Mouse (Mus musculus) telencephalon, adult 2 months (tissue): ENCODE measurements around the gene Asb8.

Experiments used
- DNase-seq: peaks from one replicate; pipeline ENCODE4 v3.0.0-alpha.2; 2011; ENCODE audit warnings: low read depth, low spot score

Asb8 gene

DNA sequence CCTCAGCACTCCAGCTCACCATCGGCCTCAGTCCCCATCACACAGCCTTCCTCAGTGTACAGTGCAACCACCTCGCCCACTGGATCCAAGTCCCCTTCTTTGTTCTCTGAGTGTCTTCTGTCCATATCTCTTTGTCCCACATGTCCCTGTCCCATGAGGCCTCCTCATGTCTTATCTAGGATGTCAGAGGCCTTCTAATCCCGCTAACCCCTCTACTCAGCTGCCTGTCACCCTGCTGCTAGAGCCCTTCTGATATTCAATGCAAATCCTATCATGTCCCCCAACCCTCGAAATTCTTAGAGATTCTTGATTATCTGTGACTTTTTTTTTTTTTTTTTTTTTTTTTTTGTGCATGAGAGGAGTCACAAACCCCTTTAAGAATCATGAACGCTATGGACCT, 49.1 kb downstream of the Asb8 start:
- DNase-seq = no peak

DNA sequence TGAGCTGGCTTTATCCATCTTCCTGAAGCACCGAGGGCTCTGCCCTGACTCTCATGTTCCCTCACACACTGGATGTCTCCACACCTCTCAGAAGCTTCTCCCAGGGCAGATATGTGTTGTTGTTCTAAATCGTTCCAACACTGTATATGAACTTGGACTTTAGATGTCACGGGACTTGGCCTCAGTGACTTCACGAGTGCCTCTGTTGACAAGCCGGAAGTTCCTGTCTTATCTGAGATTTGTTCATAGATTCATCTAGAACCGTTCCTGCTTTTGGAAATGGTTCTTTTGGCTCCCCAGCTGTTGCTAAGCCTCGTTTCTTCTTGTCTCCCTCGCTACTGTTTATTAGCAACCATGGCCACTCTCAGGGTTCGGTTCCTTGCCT, 49.7 kb downstream of the Asb8 start:
- no peak for DNase-seq

DNA sequence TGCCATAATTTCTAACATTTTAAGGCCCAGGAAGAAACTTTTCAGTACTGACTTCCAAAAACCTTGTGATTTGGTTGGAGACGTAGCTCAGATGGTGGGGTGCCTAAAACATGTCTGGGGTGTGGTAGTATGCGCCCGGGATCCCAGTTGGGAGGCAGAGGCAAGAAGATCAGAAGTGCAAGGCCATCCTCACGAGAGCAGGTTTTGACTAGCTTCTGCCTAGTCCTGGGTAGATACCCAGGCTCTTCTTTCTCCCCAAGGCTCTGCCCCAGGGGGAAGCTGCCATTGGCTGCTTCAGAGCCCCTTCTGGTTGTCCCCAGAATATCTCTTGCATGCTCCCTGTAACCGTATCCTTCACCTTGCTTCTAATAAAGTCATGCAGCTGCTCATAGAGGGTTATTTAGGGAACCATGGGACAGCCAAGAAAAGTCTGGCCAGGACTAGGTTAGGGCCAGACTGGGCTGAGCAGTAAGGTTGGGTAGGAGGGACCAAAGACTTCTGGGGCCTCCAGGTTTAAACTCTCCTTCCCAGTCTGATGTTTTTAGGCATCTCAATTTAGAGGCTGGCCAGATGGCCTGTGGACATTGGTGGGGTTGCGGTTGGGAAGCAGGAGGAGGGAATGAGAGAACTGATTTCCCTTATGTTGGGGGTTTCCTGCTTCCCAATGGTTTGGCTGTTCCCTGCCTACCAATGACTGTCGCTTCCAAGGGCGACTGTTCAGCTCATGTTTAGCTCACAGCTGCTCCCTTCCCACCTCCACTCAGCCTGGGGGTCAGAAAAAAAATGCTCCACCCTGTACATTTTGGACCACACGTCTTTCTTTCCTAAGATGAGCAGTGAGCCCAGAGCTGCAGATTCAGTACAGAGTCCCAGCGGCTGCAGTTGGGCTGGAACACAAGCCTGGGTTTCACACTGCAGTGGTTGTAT, 50.3 kb downstream of the Asb8 start:
- DNase-seq = no peak

DNA sequence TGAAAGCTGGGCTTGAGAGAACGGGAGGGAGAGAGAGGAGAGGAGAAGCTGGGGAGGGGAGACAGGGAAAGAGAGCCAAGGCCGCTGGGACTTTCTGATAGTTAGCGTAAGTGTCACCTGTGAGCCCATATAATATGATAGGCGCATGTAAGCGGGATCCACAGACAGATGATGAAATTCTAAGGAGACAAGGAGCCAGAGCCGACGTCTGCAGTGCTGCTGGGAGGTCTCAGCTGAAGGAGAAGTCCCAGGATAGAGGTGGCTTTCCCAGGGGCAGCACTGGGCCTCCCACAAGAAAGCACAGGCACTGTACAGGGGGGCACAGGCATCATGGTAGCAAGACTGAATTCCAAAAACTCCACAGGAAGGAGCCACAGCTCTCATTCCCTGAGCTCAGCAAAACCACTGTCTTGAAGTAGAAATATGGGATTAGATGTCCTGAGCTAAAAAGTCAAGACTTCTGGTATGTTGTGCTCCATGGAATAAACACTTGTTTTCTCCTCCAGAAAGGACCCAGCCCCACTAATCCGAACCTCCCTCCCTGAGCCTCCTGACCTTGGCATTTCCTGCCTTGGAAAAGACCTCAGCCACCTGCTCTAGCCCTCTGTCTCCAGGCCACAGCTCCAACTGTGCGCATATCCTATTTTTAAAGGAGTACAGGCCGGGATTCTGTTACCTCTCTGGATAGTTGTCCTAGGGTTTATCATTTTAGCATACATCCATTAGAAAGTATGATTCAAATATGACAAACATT, 51.1 kb downstream of the Asb8 start:
- DNase-seq = no peak

DNA sequence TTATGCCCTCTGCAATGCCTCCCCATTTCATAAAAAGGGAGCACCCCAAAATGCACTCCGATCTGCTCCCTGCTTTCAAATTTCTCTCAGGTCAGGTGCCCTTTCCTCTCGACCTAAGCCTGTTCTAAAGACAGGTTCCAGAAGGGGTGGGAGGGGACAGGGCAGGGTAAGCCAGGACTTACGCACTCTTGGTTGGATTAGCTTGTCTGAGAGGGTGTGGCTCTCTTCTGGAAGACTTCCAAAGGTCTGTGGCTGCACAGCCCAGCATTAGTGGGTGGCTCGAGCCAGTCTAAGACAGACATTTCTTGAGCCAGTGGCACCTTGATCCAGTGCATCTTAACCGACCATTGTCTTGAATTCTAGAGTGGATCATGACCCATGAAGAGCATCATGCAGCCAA, 53.6 kb downstream of the Asb8 start:
- DNase-seq = no peak

DNA sequence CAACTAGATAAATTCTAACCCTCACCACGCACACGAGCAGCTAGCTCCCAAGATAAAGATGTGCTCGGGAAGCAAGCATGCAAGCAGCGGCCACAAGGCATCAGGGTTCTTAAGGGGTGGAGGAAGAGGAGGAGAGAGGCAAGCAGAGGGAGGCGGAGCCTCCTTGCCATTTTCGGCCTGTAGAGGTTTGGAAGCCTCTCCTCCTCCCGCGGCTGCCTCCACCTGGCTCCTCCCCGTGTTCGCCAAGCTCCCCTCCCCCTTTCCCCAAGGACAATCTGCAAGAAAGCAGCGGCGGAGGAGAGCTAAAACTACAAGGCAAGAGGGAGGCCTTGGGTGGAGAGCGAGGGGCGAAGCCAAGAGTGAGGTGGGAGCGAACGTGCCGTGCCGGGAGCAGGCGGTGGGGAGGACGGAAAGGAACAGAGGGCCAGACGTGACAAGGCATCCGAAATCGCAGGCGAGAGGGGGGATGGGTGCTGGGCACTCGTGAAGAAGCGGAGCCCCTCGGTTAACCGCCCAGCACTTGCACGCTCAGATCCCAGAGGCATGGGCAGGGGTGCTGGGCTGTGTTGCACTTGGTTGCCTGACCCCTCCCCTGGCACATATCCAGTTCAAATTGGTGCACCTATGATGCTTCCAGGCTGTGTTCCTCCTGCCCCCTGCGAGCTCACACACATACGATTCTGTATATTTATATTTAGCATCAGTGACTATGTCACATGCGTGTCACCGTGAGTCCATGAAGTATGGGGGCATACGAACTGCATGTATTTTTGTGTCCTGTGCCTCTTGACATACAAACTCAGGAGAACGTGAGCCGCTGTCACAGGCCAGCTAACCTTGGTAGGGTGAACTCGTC, 56.9 kb downstream of the Asb8 start:
- peak; percentile 94 for DNase-seq

DNA sequence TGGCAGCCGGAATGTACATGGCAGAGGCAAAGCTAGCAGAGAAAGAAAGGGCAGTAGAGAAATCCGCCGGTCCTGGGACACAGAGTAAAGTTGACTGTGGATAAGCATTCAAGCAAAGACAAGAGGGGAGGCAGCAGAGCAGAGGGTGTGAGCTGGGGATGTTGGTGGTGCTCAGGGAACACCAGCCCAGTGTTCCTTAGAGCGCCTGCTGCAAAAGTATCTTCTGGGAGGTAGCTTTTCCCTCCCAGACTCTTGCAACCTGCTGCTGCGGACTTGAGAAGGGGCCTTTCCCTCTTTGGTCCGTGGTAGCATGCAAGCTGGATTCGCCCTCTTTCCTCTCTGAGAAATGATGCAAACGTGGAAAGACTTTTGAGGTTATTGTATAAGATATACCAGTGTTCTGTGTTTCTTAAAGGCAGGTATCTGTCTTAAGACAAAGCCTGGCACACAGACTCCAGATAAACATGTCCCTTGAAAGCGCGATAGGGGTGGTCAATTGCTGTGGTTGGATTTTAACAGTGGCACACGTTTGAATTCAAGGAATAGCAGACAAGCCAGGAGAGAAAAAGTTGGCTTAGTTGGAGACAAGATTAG, 57.6 kb downstream of the Asb8 start:
- DNase-seq = no peak

DNA sequence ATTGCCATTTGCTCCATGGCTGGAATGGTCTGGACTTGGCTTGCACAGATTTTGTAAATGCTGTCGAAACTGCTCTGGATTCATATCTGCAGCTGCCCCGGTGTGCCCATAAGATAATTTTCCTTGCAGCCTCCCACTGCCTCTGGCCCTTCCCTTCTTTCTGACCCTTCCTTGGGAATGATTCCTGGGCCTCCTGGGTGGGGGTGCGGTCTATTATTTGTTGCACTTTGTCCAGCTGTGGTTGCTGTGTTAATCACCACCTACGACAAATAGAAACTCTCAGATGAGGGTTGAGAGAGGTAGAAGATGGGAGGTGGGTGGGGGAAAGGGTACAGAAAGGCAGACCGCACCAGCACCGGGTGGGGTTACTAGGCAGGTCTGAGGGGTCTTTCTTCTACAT, 58.2 kb downstream of the Asb8 start:
- no peak for DNase-seq

DNA sequence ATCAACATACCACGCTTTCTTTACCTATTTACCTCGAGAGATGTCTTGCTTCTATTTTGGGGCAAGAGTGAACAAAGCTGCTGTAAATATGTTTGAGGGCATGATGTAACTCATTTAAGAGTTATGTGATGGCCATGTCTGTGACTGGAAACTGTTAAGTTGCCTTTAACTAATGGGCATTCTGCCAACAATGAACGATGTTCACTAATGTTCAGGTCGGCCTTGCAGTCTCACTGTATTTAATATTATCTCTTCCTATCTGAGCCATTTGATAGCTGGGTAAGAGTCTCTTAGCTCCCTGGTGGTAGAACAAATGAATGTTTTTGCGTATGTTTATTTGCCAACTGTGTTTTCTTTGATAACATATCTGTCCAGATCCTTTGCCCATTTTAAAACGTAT, 58.9 kb downstream of the Asb8 start:
- DNase-seq = no peak

DNA sequence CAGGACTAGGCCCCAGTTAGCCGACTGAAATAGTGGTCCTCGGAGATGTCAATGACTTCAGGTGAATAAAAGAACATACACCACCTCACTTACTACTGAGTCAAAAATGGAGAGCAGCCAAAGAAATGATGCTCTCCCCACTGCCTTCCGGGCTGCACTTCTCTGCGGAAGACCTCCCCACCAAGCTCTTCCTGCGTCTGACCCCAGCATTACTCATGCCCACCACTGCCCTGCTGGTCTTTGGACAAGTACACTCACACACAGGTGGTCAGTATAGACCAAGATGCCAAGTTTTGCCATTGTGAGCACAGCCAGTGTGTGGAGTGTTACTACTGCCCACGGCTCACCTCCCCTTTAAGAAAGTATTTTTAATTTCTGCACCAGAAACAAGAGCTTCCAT, 63.0 kb downstream of the Asb8 start:
- no peak for DNase-seq

DNA sequence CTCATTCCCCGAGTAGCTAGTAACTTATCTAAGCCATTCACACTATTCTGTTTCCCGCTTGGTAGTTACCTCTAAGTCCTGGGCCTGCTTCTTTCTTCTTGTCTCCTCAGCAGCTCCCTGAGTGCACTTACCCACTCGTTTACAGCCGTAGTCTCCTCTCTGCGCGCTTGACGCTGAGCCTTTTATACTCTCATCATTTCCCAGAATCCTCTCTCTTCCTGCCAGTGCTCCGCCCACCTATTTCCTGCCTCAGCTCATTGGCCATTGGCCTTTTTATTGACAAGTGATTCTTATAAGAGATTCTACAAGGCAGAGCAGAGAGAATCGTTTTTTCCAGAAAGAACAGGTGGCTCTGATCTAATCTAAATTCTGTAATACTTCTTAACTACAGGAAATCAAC, 66.9 kb downstream of the Asb8 start:
- no peak for DNase-seq

DNA sequence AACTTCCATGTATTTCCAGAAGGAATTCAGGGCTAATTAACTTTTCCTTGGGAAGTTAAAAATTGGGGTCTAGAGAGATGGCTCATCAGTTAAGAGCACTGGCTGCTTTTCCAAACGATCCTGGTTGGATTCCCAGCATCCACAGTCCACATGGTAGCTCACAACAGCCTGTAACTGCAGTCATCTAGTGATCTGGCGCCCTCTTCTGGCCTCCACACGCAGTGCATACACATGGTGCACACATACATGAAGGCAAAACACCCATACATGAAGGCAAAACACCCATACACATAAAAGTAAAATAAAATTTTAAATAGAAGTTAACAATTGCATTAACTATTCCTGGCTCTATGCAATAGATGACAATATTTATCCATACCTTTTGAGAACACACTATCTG, 68.5 kb downstream of the Asb8 start:
- no peak for DNase-seq

DNA sequence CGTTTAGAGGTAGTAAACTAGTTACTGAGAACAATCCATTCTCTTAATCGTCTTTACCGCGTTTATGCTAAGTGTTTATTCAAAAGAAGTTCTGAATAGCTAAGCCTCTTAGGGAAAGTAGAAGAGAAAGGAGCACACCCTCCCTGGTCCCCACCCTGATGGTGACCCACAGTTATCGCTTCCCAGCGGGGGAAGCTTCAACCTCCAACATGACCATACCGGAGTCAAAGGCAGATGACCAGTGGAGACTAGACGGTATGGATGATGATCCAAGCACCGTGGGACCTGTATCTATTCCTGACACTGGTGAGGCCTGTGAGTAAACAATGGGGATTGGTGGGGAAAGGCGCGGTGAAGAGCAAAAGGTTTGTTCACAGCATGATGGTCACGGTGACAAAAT, 70.5 kb downstream of the Asb8 start:
- no peak for DNase-seq

DNA sequence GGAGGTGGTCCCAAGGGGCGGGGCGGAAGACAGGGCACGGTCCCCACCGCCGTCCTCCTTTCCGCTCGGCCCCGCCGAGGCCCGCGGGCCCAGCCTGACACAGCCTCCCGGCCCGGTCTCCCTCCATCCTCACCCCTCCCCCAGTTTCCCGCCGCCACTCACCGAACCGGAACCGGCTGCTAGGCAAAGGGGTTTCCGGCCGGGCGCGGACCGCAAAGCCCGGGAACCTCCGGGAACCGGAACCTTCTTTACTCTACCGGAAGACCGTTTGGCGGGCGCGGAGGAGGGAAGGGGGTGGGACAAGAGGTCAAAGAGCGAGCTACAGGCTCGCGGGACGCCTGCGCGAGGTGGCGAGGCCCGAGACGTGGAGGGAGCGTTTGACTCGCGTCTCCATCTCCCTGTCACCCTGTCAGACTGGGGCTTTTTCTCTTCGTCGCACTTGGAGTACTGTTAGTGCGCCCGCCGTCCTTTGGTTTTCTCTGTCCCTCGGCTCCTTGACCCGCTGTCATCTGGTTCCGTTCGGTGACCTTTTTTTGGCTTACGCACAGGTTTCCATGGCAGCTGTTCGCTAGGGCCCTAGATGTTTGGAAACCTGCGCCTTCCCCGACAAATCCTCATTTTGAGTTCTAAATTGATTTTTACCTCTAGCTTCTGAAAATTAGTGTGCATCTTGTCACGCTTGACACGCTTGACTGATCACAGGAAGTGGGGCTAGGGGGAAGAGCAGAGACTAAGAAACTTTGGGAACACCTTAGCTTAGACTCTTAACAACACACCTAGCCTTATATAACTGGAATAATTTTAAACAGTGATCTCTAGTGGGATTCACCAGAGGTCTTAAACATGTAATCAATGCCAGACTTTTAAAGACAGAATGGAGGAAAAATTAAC, 72.1 kb downstream of the Asb8 start, which contains the start of gene Senp1:
Gene Senp1 (minus strand): TSS at position 624 of the 891 bp plus-strand sequence.
- DNase-seq = peak; percentile 91

DNA sequence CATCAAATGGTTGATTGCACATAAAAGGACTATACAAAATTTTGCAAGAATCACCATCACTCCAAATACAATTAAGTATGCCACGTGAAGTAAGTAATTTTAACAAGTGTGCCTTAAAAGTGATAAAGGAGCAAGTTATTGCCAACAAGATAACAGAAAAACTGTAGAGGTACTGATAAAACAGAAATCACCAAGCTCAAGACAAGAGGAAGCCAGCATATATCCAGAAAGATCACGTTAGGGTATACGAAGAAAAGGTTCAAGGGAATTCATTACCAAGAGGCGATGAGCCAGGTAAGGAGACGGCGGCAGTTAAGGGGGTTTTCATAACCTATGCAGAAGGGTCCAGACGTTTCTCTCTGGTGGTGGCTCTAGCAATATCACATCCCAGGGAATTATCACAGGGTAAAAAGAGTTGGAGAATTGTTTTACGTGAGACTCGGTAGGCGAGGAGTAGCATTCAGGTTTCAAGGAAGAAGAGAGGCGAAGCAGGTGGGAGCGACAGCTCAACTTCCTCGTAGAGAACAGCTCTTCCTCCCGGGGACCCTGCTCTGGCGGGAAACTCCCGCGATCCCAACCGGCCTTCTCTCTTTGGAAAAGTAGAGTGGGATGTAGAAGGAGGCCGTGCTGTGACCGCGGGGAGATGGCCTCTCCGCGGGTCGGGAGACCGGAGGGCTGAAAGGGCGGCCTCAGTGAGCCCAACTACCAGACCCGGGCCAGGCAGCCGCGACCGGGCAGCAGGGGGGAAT, 72.9 kb downstream of the Asb8 start, which contains the start of gene Pfkm:
Gene Pfkm (plus strand): TSS at position 218 of the 749 bp plus-strand sequence.
- DNase-seq = no peak

DNA sequence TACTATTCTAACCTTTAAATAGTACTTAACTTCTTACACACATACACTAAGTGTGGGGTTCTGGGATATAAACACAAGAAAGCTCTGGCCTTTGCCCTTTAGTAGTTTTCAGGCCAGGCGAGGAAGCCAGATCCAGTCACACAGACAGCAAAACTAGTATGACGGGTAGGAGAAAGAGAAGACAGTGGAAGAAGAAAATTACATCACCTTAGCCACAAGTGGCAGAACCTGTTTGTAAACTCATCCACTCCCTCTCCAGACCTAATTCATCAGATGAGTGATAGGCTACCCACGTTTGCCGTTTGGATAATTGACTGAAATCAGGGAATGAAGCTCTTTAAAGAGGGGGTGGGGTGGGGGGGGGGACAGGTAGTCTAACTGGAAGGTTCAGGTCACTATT, 73.6 kb downstream of the Asb8 start:
- no peak for DNase-seq

DNA sequence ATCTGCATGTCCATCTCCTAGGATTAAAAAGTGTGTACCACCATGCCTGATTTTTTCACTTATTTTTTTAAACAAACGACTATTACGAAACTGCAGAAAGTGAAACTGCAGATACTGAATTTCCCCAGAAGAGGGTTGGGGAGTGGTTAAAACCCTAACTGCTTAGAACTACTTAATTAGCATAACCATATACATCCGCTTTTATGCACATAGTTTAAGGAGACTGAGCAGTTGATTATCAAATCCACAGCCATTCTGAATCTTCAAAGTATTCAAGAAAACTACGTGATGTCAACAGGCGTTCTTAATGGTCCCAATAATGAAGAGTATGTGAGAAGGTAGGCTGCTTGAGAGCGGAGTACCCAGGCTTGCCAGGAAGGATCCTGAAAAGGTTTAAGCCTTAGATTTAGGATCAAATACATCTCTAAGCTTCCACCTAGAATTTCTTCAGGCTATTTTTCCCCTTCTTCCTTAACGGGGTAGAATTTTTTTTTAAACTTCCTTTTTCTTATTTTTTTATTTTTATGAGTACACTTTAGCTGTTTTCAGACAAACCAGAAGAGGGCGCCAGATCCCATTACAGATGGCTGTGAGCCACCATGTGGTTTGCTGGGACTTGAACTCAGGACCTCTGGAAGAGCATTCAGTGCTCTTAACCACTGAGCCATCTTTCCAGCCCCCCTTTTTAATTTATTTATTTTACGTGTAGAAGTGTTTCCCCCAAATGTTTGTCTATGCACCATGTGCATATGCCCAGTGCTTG, 75.8 kb downstream of the Asb8 start:
- no peak for DNase-seq

DNA sequence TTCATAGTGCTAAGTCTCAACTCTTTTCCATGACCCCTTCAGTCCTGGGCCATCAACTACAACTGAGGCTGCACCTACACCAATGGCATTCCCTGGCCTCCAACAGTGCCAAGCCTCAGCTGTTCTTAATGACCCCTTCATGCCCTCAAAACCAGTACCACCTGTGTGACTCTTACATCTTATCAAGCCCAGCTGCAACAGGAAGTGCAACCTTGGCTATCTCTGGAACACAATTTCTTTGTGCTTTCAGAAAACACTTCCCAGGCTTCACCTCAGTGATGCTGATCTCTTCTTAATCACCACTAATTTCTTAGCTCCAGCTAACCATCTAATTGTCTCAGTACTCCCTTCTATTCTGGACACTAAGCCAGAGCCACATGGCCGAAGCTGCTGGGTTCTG, 76.5 kb downstream of the Asb8 start:
- DNase-seq = no peak
